Mouse (Mus musculus): ENCODE data around the gene Elk3.
A peak's percentile ranks its signal among the peaks of the same experiment; 100 is the strongest.

The Elk3 gene

GRCm38 (mm10) chr10:93294547-93295219 lies 16.3 kb downstream of the Elk3 start:
- DNase-seq (ENCODE audit: low spot score in 2 of 2), result no peak

GRCm38 (mm10) chr10:93293621-93294020 lies 17.3 kb downstream of the Elk3 start:
- DNase-seq (ENCODE audit: low spot score in 2 of 2), result no peak

- peak; percentile 80 to 82 for DNase-seq (ENCODE audit: low spot score in 2 of 2)
Observed at GRCm38 (mm10) chr10:93291843-93292242, 19.1 kb downstream of the Elk3 start.

GRCm38 (mm10) chr10:93291352-93291751 lies 19.6 kb downstream of the Elk3 start:
- DNase-seq (ENCODE audit: low spot score in 2 of 2), result peak; percentile 60 to 61

- no peak for DNase-seq (ENCODE audit: low spot score in 2 of 2)
Observed at GRCm38 (mm10) chr10:93289404-93289803, 21.5 kb downstream of the Elk3 start.

GRCm38 (mm10) chr10:93288336-93288735 lies 22.6 kb downstream of the Elk3 start:
- DNase-seq (ENCODE audit: low spot score in 2 of 2), result no peak

- no peak for DNase-seq (ENCODE audit: low spot score in 2 of 2)
Observed at GRCm38 (mm10) chr10:93287551-93288145, 23.3 kb downstream of the Elk3 start.

- peak in 1 of 2 experiments; percentile 68 for DNase-seq (ENCODE audit: low spot score in 2 of 2)
Observed at GRCm38 (mm10) chr10:93285489-93285888, 25.4 kb downstream of the Elk3 start.

GRCm38 (mm10) chr10:93283258-93283657 lies 27.7 kb downstream of the Elk3 start:
- no peak for DNase-seq (ENCODE audit: low spot score in 2 of 2)

GRCm38 (mm10) chr10:93282526-93282964 lies 28.4 kb downstream of the Elk3 start:
- DNase-seq (ENCODE audit: low spot score in 2 of 2), result peak; percentile 73 to 75

GRCm38 (mm10) chr10:93281092-93281491 lies 29.8 kb downstream of the Elk3 start:
- DNase-seq (ENCODE audit: low spot score in 2 of 2), result no peak

GRCm38 (mm10) chr10:93280586-93280985 lies 30.3 kb downstream of the Elk3 start:
- DNase-seq (ENCODE audit: low spot score in 2 of 2), result no peak

- DNase-seq (ENCODE audit: low spot score in 2 of 2), result no peak
Observed at GRCm38 (mm10) chr10:93279062-93279461, 31.9 kb downstream of the Elk3 start.

GRCm38 (mm10) chr10:93278361-93278760 lies 32.6 kb downstream of the Elk3 start:
- DNase-seq (ENCODE audit: low spot score in 2 of 2), result no peak

GRCm38 (mm10) chr10:93276857-93277256 lies 34.1 kb downstream of the Elk3 start:
- no peak for DNase-seq (ENCODE audit: low spot score in 2 of 2)

GRCm38 (mm10) chr10:93276349-93276763 lies 34.6 kb downstream of the Elk3 start:
- peak; percentile 73 to 82 for DNase-seq (ENCODE audit: low spot score in 2 of 2)

GRCm38 (mm10) chr10:93275212-93276136 lies 35.5 kb downstream of the Elk3 start:
- no peak for DNase-seq (ENCODE audit: low spot score in 2 of 2)

GRCm38 (mm10) chr10:93274277-93274696 lies 36.6 kb downstream of the Elk3 start:
- DNase-seq (ENCODE audit: low spot score in 2 of 2), result no peak

GRCm38 (mm10) chr10:93272986-93273982 lies 37.7 kb downstream of the Elk3 start:
- no peak for DNase-seq (ENCODE audit: low spot score in 2 of 2)

- peak in 1 of 2 experiments; percentile 68 for DNase-seq (ENCODE audit: low spot score in 2 of 2)
Observed at GRCm38 (mm10) chr10:93271831-93272230, 39.1 kb downstream of the Elk3 start.

GRCm38 (mm10) chr10:93270889-93271460 lies 40.0 kb downstream of the Elk3 start:
- no peak for DNase-seq (ENCODE audit: low spot score in 2 of 2)

Measured in heart, adult 9 months (tissue).